Mouse (Mus musculus): ENCODE measurements around the gene Ms4a3. TPM values are rescaled to one million over a fixed set of nuclear protein-coding genes. Genes with fewer than 3 reads are reported as not detected.

The Ms4a3 gene
- not detected for polyA plus RNA-seq (2017; shearing (Covaris generic))

GRCm38 (mm10) chr19:11640732-11641131 lies at the start of gene Ms4a3:
TSS of gene Ms4a3 (minus strand) at chr19:11640851.

GRCm38 (mm10) chr19:11660459-11660858 lies 19.8 kb upstream of the Ms4a3 start, which contains the start of gene Oosp2:
TSS of gene Oosp2 (minus strand) at chr19:11660559.

DNA sequence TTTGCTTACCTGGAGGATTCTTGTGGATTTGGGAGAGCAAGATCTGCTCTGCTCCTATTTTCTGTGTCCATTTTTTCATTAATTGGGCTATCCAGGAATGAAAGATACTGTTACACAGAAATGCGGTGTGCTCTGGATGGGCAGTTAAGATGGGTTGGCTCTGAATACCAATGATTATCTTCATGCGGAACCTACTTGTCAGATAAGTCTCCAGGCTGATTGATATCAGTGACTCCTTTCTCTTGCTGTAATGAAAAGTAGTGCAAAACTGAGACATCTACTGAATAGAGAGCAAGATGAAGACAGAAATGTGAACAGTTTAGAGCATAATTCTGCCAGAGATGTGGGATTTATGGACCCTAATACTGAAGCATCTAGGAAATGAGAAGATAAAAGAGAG lies 17.1 kb downstream of the Ms4a3 start, which contains the start of gene Ms4a2:
Gene Ms4a2, minus strand, starts transcription at position 169 of the 400 bp plus-strand sequence.

DNA sequence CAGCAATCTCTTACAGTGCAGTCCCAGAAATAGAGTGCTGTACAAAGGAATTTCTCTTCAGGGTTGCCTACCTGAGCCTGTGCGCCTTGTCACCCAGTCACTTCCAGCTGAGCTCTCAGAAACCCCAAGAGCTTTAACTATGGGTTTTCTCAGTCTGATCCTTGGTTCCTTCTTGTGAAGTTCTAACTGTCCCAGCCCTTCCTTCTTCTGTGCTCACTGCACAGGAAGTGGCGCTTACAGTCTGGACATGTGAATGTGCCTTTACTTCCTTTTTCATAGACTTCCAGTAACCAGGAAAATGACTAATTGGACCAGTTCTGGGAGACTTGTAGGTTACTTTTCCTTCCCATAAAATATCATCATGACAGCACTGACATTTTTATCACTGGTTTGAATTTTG lies 36.0 kb downstream of the Ms4a3 start, which contains the start of gene Ms4a6d:
Gene Ms4a6d, minus strand, starts transcription at position 247 of the 400 bp plus-strand sequence.

Other genes starting within 250 kb of the Ms4a3 start
- gene Ms4a4c, start 236.1 kb downstream of the Ms4a3 start, polyA plus RNA-seq (2017; shearing (Covaris generic)): 21.3 TPM
- gene Ms4a4b, start 197.3 kb downstream of the Ms4a3 start, polyA plus RNA-seq (2017; shearing (Covaris generic)): 1,590 TPM
- 9.9 TPM for gene Ms4a6c, start 171.5 kb downstream of the Ms4a3 start, polyA plus RNA-seq (2017; shearing (Covaris generic))
- gene Gm8369, start 154.9 kb downstream of the Ms4a3 start, polyA plus RNA-seq (2017; shearing (Covaris generic)): 643 TPM
- 637 TPM for gene Ms4a6b, start 124.3 kb downstream of the Ms4a3 start, polyA plus RNA-seq (2017; shearing (Covaris generic))
- gene Ms4a4d, start 104.0 kb downstream of the Ms4a3 start, polyA plus RNA-seq (2017; shearing (Covaris generic)): 1.7 TPM
- 2.8 TPM for gene Ms4a6d, start 36.0 kb downstream of the Ms4a3 start, polyA plus RNA-seq (2017; shearing (Covaris generic))
- not detected for gene Ms4a2, start 17.1 kb downstream of the Ms4a3 start, polyA plus RNA-seq (2017; shearing (Covaris generic))
- gene Oosp2, start 19.7 kb upstream of the Ms4a3 start, polyA plus RNA-seq (2017; shearing (Covaris generic)): not detected
- gene Oosp1, start 50.3 kb upstream of the Ms4a3 start, polyA plus RNA-seq (2017; shearing (Covaris generic)): not detected
- not detected for gene Oosp3, start 56.2 kb upstream of the Ms4a3 start, polyA plus RNA-seq (2017; shearing (Covaris generic))
- gene Gif, start 106.7 kb upstream of the Ms4a3 start, polyA plus RNA-seq (2017; shearing (Covaris generic)): not detected
- 39.2 TPM for gene Mrpl16, start 129.5 kb upstream of the Ms4a3 start, polyA plus RNA-seq (2017; shearing (Covaris generic))
- 1.7 TPM for gene Stx3, start 178.6 kb upstream of the Ms4a3 start, polyA plus RNA-seq (2017; shearing (Covaris generic))
- gene Olfr1417, start 198.4 kb upstream of the Ms4a3 start, polyA plus RNA-seq (2017; shearing (Covaris generic)): not detected
- not detected for gene Olfr1418, start 220.2 kb upstream of the Ms4a3 start, polyA plus RNA-seq (2017; shearing (Covaris generic))
- gene Olfr1419, start 234.3 kb upstream of the Ms4a3 start, polyA plus RNA-seq (2017; shearing (Covaris generic)): not detected
- gene Olfr1420, start 245.7 kb upstream of the Ms4a3 start, polyA plus RNA-seq (2017; shearing (Covaris generic)): not detected

All from naive thymus-derived CD4-positive, alpha-beta T cell, adult 5 months (primary cell).